In genomic region chr12:8781121-8781520, GRCm38 (mm10) we compare ENCODE assay signal across 26 mouse cellular contexts. TPM values are rescaled to one million over a fixed set of nuclear protein-coding genes. Genes with fewer than 3 reads are reported as not detected.
DNase-seq lines count a peak whose midpoint lies in the region; ATAC-seq lines count a peak whose summit lies in the region.
"Had no signal": no experiment of that assay in that cellular context is flagged by ENCODE, and none has a peak within 500 bp of the region (broad histone marks: within the 10 kb centered on the region; RNA-seq: fewer than 3 reads in every experiment).

No protein-coding gene starts in this region.

- H3K9ac ChIP-seq in limb, embryonic 13.5 days: no peak overlapping the region
- H3K9ac ChIP-seq in stomach, embryonic 15.5 days: no peak overlapping the region
- H3K9ac ChIP-seq: heart, embryonic 13.5 days; hindbrain, embryonic 13.5 days; kidney, embryonic 15.5 days; liver, embryonic 12.5 days; neural tube, embryonic 12.5 days had no signal

- no peak for DNase-seq in limb, embryonic 10.5 days (ENCODE audit: low spot score)
- peak; percentile 90 for DNase-seq in A20 (ENCODE audit: low read depth, low spot score)
- DNase-seq in testis, postnatal 14 days (ENCODE audit: low spot score): no peak
- no peak for DNase-seq in frontal cortex, postnatal 14 days (ENCODE audit: low spot score in 2 of 2)
- no peak for DNase-seq in right cerebral cortex, postnatal 10 days (ENCODE audit: low spot score in 2 of 2)
- DNase-seq: adrenal gland, adult 2 months; cerebellum, adult 11 months; gastrocnemius, postnatal 10 days; kidney, adult 11 months; kidney, postnatal 36 days; layer of hippocampus, postnatal 36 days; lung, postnatal 4 days; right cerebral cortex, postnatal 25 days; spleen, adult 18-20 months had no signal

- no peaks in the 10 kb centered on the region for H3K9me3 ChIP-seq in limb, embryonic 13.5 days
- H3K9me3 ChIP-seq in limb, embryonic 10.5 days (replicated peaks): no peaks in the 10 kb centered on the region
- no peaks in the 10 kb centered on the region for H3K9me3 ChIP-seq in stomach, embryonic 15.5 days
- H3K9me3 ChIP-seq: G1E; heart, embryonic 13.5 days; hindbrain, embryonic 13.5 days; kidney, embryonic 15.5 days; liver, embryonic 12.5 days; neural tube, embryonic 12.5 days had no signal

- H3K4me3 ChIP-seq in limb, embryonic 13.5 days: no peak overlapping the region
- H3K4me3 ChIP-seq in limb, embryonic 10.5 days: no peak overlapping the region
- no peak overlapping the region for H3K4me3 ChIP-seq in stomach, embryonic 15.5 days (replicated peaks)
- H3K4me3 ChIP-seq: heart, adult 2 months; heart, embryonic 13.5 days; hindbrain, embryonic 13.5 days; kidney, embryonic 15.5 days; liver, embryonic 12.5 days; neural tube, embryonic 12.5 days had no signal

- H3K27me3 ChIP-seq in limb, embryonic 13.5 days: no peaks in the 10 kb centered on the region
- H3K27me3 ChIP-seq in limb, embryonic 10.5 days (ENCODE audit: low read depth, poor library complexity, severe bottlenecking): no peaks in the 10 kb centered on the region
- no peaks in the 10 kb centered on the region for H3K27me3 ChIP-seq in stomach, embryonic 15.5 days (replicated peaks)
- H3K27me3 ChIP-seq: heart, embryonic 13.5 days; hindbrain, embryonic 13.5 days; kidney, embryonic 15.5 days; liver, embryonic 12.5 days; neural tube, embryonic 12.5 days had no signal

- H3K27ac ChIP-seq in limb, embryonic 13.5 days: peak overlapping the region; percentile 40; the same call in 1 of the 2 replicates
- no peak overlapping the region for H3K27ac ChIP-seq in limb, embryonic 10.5 days
- peak overlapping the region; percentile 71 for H3K27ac ChIP-seq in stomach, embryonic 15.5 days
- H3K27ac ChIP-seq: hindbrain, embryonic 13.5 days; kidney, embryonic 15.5 days; liver, embryonic 12.5 days; neural tube, embryonic 12.5 days had no signal

- H3K4me2 ChIP-seq in limb, embryonic 13.5 days (replicated peaks): no peak overlapping the region
- no peak overlapping the region for H3K4me2 ChIP-seq in stomach, embryonic 15.5 days
- H3K4me2 ChIP-seq: heart, embryonic 13.5 days; hindbrain, embryonic 13.5 days; kidney, embryonic 15.5 days; liver, embryonic 12.5 days; midbrain, embryonic 11.5 days; neural tube, embryonic 12.5 days had no signal

- H3K36me3 ChIP-seq in limb, embryonic 13.5 days: peaks cover 24% of the 10 kb centered on the region; the same call in 1 of the 2 replicates
- peaks cover 93% of the 10 kb centered on the region for H3K36me3 ChIP-seq in limb, embryonic 10.5 days
- no peaks in the 10 kb centered on the region for H3K36me3 ChIP-seq in stomach, embryonic 15.5 days
- H3K36me3 ChIP-seq: G1E; heart, embryonic 13.5 days; hindbrain, embryonic 13.5 days; kidney, embryonic 15.5 days; liver, embryonic 12.5 days; neural tube, embryonic 12.5 days had no signal

- H3K4me1 ChIP-seq in limb, embryonic 13.5 days: peaks cover 98% of the 10 kb centered on the region
- H3K4me1 ChIP-seq in limb, embryonic 10.5 days: peaks cover 95% of the 10 kb centered on the region
- peaks cover 60% of the 10 kb centered on the region for H3K4me1 ChIP-seq in stomach, embryonic 15.5 days
- H3K4me1 ChIP-seq: hindbrain, embryonic 13.5 days had no signal

- WGBS in limb, embryonic 13.5 days: 54% methylated on average over 7 of the region's 7 CpGs
- WGBS in limb, embryonic 10.5 days: 86% methylated on average over 7 of the region's 7 CpGs
- 76% methylated on average over 7 of the region's 7 CpGs for WGBS in stomach, embryonic 15.5 days

- ATAC-seq in limb, embryonic 13.5 days (ENCODE audit: low FRiP score, low read depth): no peak
- peak; percentile 43 for ATAC-seq in granulocyte monocyte progenitor cell, adult 5-6 weeks (replicated peaks; ENCODE audit: poor library complexity, severe bottlenecking)
- ATAC-seq in stomach, embryonic 15.5 days (ENCODE audit: insufficient read depth, low FRiP score, low read depth): no peak
- ATAC-seq: forebrain, embryonic 14.5 days; liver, embryonic 12.5 days had no signal

RNA-seq across cellular contexts. Expression of gene Sdc1, which starts 10.0 kb away (rescaled TPM):
- polyA plus RNA-seq in limb, embryonic 13.5 days (2015; fragmentation: Nextera tagmentation; extraction: Ambion mirVana): 252 and 254 TPM in 2 replicates
- 245 and 261 TPM in 2 replicates for polyA plus RNA-seq in limb, embryonic 10.5 days (2016; fragmentation: Nextera tagmentation; extraction: Ambion mirVana)
- 0.36 and 0.45 TPM in 2 replicates for total RNA-seq in granulocyte monocyte progenitor cell, adult 5-6 weeks (2014; fragmentation: Nextera tagmentation)
- 0.69 and 1.2 TPM in 2 replicates for total RNA-seq in granulocyte monocyte progenitor cell, adult 5-6 weeks (2017)
- 131 and 142 TPM in 2 replicates for polyA plus RNA-seq in stomach, embryonic 15.5 days (2015; fragmentation: Nextera tagmentation; extraction: Ambion mirVana)
